Mouse (Mus musculus): Measurements from ENCODE around the gene Kcng1.

DNA sequence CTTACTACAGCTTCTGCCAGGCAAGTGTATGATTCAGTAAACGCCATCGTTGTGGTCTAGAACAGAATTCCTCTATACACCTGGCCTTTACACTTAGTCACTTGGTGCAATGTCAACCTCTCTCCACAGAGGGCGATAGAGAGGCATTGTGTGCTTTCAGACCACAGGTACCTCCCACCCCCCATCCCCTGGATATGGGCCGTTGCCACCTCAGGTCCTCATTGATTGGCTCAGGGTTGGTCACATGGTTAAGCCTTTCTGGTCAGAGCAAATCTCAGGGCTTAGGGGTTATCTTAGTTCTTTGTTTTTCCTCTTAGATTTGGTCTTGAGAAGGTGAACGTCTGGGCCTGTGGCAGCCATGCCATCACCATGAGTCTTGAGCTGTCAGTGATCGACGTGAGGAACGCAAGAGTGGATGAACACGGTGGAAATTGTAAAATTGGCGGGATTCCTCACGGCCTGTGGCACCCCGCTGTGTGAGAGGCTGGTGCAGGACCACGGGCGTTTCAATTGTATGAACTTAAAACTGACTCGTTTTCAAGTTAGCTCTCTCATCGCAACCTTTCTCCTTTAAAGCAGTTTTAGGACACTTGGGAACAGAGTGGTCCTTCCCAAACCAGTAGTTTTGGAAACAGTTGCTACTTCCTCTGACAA lies 28.8 kb downstream of the Kcng1 start:
- TF ChIP-seq CTCF (IDR thresholded peaks at IDR 0.05): peak; percentile 75
- TF ChIP-seq EP300 (IDR thresholded peaks at IDR 0.05): no peak

Measured in lung, postnatal 0 days (tissue).